Mouse (Mus musculus) heart, adult 2 months (tissue): ENCODE results near the gene Cpd. TPM values are rescaled to one million over a fixed set of nuclear protein-coding genes. Genes with fewer than 3 reads are reported as not detected.

ENCODE experiments used
- DNase-seq, 2 experiments: peaks; one replicate each; pipeline ENCODE4 v3.0.0; 2021
- H3K27ac ChIP-seq: fragments of 200-600 bp; 2 replicates; pipeline ENCODE4 v1.8.1; 2022
- H3K27me3 ChIP-seq: fragments of 200-500 bp; 2 replicates; pipeline ENCODE4 v1.6.1; 2012; ENCODE audit warnings: mild to moderate bottlenecking, low read length, inconsistent platforms, mixed read lengths; ENCODE audit not compliant: control insufficient read depth, insufficient read depth
- H3K36me3 ChIP-seq: fragments of 200-500 bp; 2 replicates; pipeline ENCODE4 v1.6.1; 2012; ENCODE audit warnings: low read length, inconsistent platforms; ENCODE audit not compliant: control insufficient read depth, insufficient read depth
- H3K4me1 ChIP-seq: fragments of 200-500 bp; 2 replicates; pipeline ENCODE4 v1.6.1; 2011; ENCODE audit warnings: low read length; ENCODE audit not compliant: control insufficient read depth, insufficient read depth
- H3K4me3 ChIP-seq: fragments of 200-600 bp; 2 replicates; pipeline ENCODE4 v1.8.1; 2022
- H3K79me2 ChIP-seq: fragments of 200-500 bp; replicated peaks from 2 replicates; pipeline ENCODE4 v1.6.1; 2012; ENCODE audit warnings: mild to moderate bottlenecking, inconsistent platforms, low read length, moderate library complexity, mixed read lengths; ENCODE audit not compliant: control insufficient read depth, insufficient read depth
- H3K9ac ChIP-seq: fragments of 200-500 bp; 2 replicates; pipeline ENCODE4 v1.6.1; 2012; ENCODE audit warnings: low read depth, mild to moderate bottlenecking, control low read depth, inconsistent platforms, low read length, mixed read lengths
- CTCF ChIP-seq: fragments of 200-600 bp; IDR thresholded peaks from 2 replicates; pipeline ENCODE4 v1.8.1; 2022; ENCODE audit warnings: antibody characterized with exemption, mild to moderate bottlenecking, moderate library complexity
- EP300 ChIP-seq: fragments of 200-500 bp; IDR thresholded peaks from 2 replicates; pipeline ENCODE4 v1.6.1; 2011; ENCODE audit warnings: low read depth, low read length, control low read depth; ENCODE audit not compliant: insufficient read depth
- POLR2A ChIP-seq: fragments of 200-500 bp; IDR thresholded peaks from 2 replicates; pipeline ENCODE4 v1.6.1; 2011; ENCODE audit warnings: mild to moderate bottlenecking, low read depth, low read length, control low read depth; ENCODE audit not compliant: insufficient read depth
- WGBS: fragments of 180-500 bp; shearing (Covaris S2); methylation state at CpG from one replicate; pipeline ENCODE4 v1.1.7; 2018; 5-methylcytosine and 5-hydroxymethylcytosine counted together
- intact Hi-C: fragments of 180-260 bp; cut with DNase I; formaldehyde crosslinking; loops from one replicate; pipeline ENCODE4 v1.15.1; 2025
- polyA plus RNA-seq: library from polyadenylated mRNA; depleted of rRNA; stranded (reverse); fragments of >200 nt; gene quantifications from 2 replicates; pipeline ENCODE4 v1.2.3, GENCODE M21; 2012; rRNA removed
- total RNA-seq, 2 experiments: library from RNA; stranded (reverse); gene quantifications; 2 replicates each; pipeline ENCODE4 v1.2.3; 2021

The Cpd gene
- total and polyA plus RNA-seq, 3 experiments, result 16.8 to 39.7 (median 34.8) TPM

- no peaks in the 10 kb centered on the region for H3K27me3 ChIP-seq
- peaks cover 2% of the 10 kb centered on the region; the same call in 1 of the 2 replicates for H3K79me2 ChIP-seq
- TF ChIP-seq EP300, result no peak
- WGBS, result 95% methylated on average over 7 of the region's 7 CpGs
- H3K4me1 ChIP-seq, result peaks cover 2% of the 10 kb centered on the region; the same call in 1 of the 2 replicates
- DNase-seq, result no peak
- intact Hi-C loops, result no loop called here
- H3K9ac ChIP-seq, result no peak overlapping the region
- H3K4me3 ChIP-seq, result no peak overlapping the region
- no peaks in the 10 kb centered on the region for H3K36me3 ChIP-seq
- no peak overlapping the region for H3K27ac ChIP-seq
These were observed 104.3 kb downstream of the Cpd start for GRCm38 (mm10) chr11:76742511-76742910.

- Histone ChIP-seq H3K79me2 (peaks cover 2% of the 10 kb centered on the region; the same call in 1 of the 2 replicates), H3K9ac (no peak overlapping the region), H3K4me1 (peaks cover 8% of the 10 kb centered on the region), H3K4me3 (no peak overlapping the region), H3K27me3 (no peaks in the 10 kb centered on the region), H3K36me3 (peaks cover 14% of the 10 kb centered on the region; the same call in 1 of the 2 replicates), H3K27ac (no peak overlapping the region)
- intact Hi-C loops, result no loop called here
- TF ChIP-seq EP300 (no peak), CTCF (peak; percentile 62)
- DNase-seq, result peak in 1 of 2 experiments; percentile 16
- 77% methylated on average over 6 of the region's 6 CpGs for WGBS
These were observed 107.7 kb downstream of the Cpd start for GRCm38 (mm10) chr11:76739125-76739524.

DNA sequence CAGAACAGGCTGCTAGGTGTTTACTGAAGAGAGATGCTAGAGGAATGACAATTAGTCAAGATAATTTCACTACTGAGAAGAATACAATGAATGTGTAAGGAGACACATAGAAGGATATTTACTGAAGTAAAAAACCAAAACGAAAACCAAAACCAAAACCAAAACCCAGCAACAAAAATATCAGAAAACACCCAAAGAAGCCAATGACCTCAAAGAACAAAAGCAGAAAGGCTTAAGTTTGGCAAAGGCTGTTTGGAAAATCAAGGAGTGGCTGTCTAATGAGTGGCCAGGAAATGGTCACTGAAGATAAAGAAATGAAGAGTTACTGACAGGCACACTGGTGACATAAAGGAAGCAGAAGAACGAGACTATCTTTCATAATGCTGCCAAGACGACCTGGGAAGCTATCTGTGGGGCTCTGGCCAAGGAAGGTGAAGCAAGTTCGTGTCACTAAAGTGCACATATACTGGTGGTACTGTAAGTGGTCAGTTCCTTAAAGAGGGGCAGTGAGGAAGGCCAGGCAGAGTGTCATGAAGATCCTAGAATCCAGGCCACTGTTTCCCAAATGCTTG is 111.0 kb downstream of the Cpd start:
- Histone ChIP-seq H3K79me2 (peaks cover under 1% of the 10 kb centered on the region; the same call in 1 of the 2 replicates), H3K27ac (peak overlapping the region; percentile 36), H3K4me3 (no peak overlapping the region; the same call in 1 of the 2 replicates), H3K9ac (no peak overlapping the region), H3K27me3 (no peaks in the 10 kb centered on the region), H3K36me3 (peaks cover 14% of the 10 kb centered on the region), H3K4me1 (peaks cover 7% of the 10 kb centered on the region)
- TF ChIP-seq CTCF, result no peak
- no peak for TF ChIP-seq POLR2A
- TF ChIP-seq EP300, result no peak
- WGBS, result 20% methylated on average over 4 of the region's 4 CpGs
- no peak for DNase-seq
- intact Hi-C loops, result no loop called here

DNA sequence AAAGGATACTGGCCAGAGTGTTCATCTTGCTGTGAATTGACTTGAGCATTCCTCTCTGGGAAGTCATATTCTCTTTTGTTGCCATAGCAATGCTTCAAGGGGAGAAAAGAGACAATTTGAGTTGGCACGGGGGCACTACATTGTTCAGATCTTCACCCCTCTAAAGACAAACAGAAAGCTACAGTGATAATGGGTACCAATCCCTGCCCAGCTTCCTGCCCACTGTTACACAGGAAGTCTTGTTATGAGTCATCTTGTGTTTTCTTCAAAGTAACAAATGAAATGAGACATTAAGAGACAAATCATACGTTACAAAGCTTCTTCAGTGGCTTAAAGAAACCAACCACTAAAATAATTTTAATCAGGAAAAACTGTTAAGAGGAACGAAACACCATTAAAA is 112.3 kb downstream of the Cpd start:
- WGBS, result 36% methylated on average over 3 of the region's 3 CpGs
- Histone ChIP-seq H3K79me2 (no peaks in the 10 kb centered on the region), H3K9ac (no peak overlapping the region), H3K27ac (peak overlapping the region; percentile 21), H3K4me1 (peaks cover 7% of the 10 kb centered on the region), H3K27me3 (no peaks in the 10 kb centered on the region), H3K4me3 (no peak overlapping the region), H3K36me3 (peaks cover 14% of the 10 kb centered on the region)
- DNase-seq, result no peak
- intact Hi-C loops, result no loop called here
- TF ChIP-seq POLR2A (no peak), CTCF (no peak), EP300 (no peak)

DNA sequence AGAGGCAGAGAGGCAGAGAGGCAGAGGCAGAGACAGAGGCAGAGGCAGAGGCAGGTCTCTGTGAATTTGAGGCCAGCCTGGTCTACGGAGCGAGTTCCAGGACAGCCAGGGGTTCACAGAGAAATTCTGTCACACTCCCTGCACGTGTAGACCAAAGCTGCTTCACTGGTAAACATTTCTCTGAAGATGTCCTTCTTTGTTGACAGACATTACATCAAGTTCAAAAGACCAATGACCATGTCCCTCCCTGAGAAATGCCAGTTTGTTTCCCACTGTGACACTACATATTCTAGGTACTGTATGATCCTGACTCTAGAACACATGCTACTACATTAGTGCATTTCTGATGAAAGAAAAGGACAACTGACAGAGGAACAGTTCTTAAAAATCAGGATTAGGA is 116.2 kb downstream of the Cpd start:
- H3K79me2 ChIP-seq, result no peaks in the 10 kb centered on the region
- TF ChIP-seq EP300 (no peak), CTCF (no peak), POLR2A (no peak)
- H3K36me3 ChIP-seq, result peaks cover 10% of the 10 kb centered on the region
- DNase-seq, result no peak
- intact Hi-C loops, result no loop called here
- H3K27ac ChIP-seq, result no peak overlapping the region
- no peak overlapping the region for H3K4me3 ChIP-seq
- peaks cover 4% of the 10 kb centered on the region for H3K4me1 ChIP-seq
- no peak overlapping the region for H3K9ac ChIP-seq
- WGBS, result 76% methylated on average over 3 of the region's 3 CpGs
- no peaks in the 10 kb centered on the region for H3K27me3 ChIP-seq

Other genes starting within 250 kb of the Cpd start
- 10 to 100 TPM; 23.4 to 32.2 TPM for gene Abr, start 224.7 kb downstream of the Cpd start, total RNA-seq
- gene Abr, start 224.7 kb downstream of the Cpd start, polyA plus RNA-seq, result 26.6 and 37.5 TPM in 2 replicates
- gene Bhlha9, start 174.5 kb downstream of the Cpd start, total RNA-seq, result not detected
- not detected in 2 replicates for gene Bhlha9, start 174.5 kb downstream of the Cpd start, polyA plus RNA-seq
- gene Trarg1, start 167.2 kb downstream of the Cpd start, total RNA-seq, result 1 to 10 TPM; 3.5 to 3.8 TPM
- gene Trarg1, start 167.2 kb downstream of the Cpd start, polyA plus RNA-seq, result 2.3 and 4.7 TPM in 2 replicates
- gene Gosr1, start 83.4 kb downstream of the Cpd start, total RNA-seq, result 10 to 100 TPM; 24.1 to 26.0 TPM
- 11.1 and 19.6 TPM in 2 replicates for gene Gosr1, start 83.4 kb downstream of the Cpd start, polyA plus RNA-seq
- under 1 TPM; 0.47 to 0.57 TPM for gene Tmigd1, start 55.1 kb upstream of the Cpd start, total RNA-seq
- 0.16 and 0.20 TPM in 2 replicates for gene Tmigd1, start 55.1 kb upstream of the Cpd start, polyA plus RNA-seq
- 10 to 100 TPM; 27.6 to 32.7 TPM for gene Blmh, start 77.8 kb upstream of the Cpd start, total RNA-seq
- gene Blmh, start 77.8 kb upstream of the Cpd start, polyA plus RNA-seq, result 12.9 and 18.4 TPM in 2 replicates
- gene Slc6a4, start 151.6 kb upstream of the Cpd start, total RNA-seq, result 1 to 10 TPM in 1 of 2 experiments, under 1 TPM in 1; 0.73 to 1.8 TPM
- 1.7 and 2.1 TPM in 2 replicates for gene Slc6a4, start 151.6 kb upstream of the Cpd start, polyA plus RNA-seq
- 10 to 100 TPM in 1 of 2 experiments, 1 to 10 TPM in 1; 7.1 to 11.8 TPM for gene Nsrp1, start 231.4 kb upstream of the Cpd start, total RNA-seq
- 1.1 and 2.1 TPM in 2 replicates for gene Nsrp1, start 231.4 kb upstream of the Cpd start, polyA plus RNA-seq